Mouse (Mus musculus) megakaryocyte progenitor cell, adult 5-6 weeks (primary cell): ENCODE results near the gene Vmn1r202. TPM values are rescaled to one million over a fixed set of nuclear protein-coding genes. Genes with fewer than 3 reads are reported as not detected.
"Not testable (repeated sequence)": the region's sequence is repeated elsewhere in the genome, so short reads cannot be mapped to it uniquely, and the experiment has no call there.

ENCODE experiments used
- ATAC-seq: replicated peaks from 2 replicates; pipeline ENCODE4 v1.8.0; 2016; ENCODE audit warnings: mild to moderate bottlenecking, moderate TSS enrichment, inconsistent platforms; ENCODE audit not compliant: poor library complexity
- total RNA-seq, 2 experiments: library from RNA; stranded (forward) in 1 of 2; stranded (reverse) in 1 of 2; fragments of 157-497, 149-512 nt in 1 of 2; fragments of 200-1000 nt in 1 of 2; gene quantifications; 2 replicates each; pipeline versions ENCODE4 v1.2.3 to v1.2.4; 2015 to 2017

The Vmn1r202 gene
- total RNA-seq (2015) (not detected in 2 replicates), total RNA-seq (2017) (not detected in 2 replicates)

DNA sequence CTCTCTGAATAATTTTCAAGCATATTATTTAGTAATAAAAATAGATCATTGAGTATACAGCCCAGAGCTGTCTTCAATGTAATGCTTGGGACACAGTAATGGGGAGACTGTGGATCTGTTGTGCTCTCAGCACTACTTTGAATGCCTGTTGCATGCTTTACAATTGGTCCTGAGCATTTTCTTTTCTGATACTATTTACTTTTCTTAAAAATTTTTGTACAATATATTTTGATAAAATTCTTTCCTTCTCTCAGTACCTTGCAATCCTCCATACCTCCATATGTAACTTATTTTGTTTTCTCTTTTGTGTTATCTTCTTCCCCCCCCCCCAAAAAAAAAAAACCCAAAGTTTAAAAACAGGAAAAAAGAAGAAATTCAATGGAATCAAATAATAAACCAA lies at the start of gene Vmn1r202:
Gene Vmn1r202 (minus strand): TSS at position 101 of the 400 bp plus-strand sequence.
- ATAC-seq: no peak

DNA sequence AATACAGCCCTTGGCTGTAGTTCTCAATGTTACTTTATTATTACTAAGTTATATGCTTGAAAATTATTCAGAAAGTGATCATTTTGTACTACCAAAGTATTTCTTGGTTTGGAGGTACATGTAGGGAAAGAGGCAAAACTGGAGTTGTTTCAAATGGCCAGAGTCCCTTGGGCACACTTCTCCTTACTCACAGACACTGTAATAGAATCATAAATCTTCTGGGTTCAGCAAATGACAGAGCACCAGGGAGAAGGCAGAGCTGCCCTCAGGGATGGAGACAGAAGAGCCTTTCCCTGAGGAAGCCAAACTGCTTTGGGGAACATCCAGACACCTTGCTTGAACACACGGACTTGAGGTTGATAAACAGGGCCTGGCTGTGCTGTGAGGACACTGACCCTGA lies 47.7 kb upstream of the Vmn1r202 start, which contains the start of gene Vmn1r204:
Gene Vmn1r204 (plus strand): TSS at position 301 of the 400 bp plus-strand sequence.
- ATAC-seq: not testable (repeated sequence)

DNA sequence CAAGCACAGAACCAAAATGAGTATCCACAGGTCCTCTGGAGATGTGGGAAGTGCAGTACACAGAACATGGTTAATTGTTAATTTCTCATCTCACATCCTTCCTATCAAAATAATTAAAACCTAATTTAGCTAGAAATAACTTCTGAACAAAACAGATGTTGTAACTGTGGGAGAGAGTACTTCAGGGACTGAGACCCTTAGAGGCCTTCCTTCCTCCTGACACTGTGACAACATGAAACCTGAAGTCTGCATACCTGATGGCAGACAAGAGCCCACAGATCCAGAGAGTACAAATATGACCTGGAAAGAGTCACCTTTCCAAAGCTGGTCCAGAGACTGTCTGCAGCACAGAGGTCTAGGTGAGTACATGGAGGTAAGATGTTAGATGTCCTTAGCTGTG lies 12.6 kb upstream of the Vmn1r202 start, which contains the start of gene Vmn1r203:
Gene Vmn1r203 (plus strand): TSS at position 301 of the 400 bp plus-strand sequence.
- ATAC-seq: no peak

DNA sequence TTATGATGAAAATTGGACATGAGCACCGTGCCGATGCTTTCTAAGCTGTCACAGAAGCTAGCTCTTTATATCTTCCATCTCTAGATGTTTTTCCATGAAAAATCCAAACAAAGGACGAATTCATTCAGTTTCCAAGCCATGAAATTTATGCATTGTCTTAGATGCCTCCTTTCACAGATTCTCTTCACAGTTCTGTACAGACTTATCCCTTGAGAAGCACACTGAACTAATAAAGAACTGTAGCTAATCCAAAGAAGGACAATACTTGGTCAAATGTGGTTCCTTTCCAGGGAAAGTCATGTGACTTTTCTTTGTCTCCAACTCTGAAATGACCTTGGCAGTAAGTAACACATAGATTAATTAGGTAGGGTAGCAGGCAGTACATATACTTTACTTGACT lies 2.8 kb downstream of the Vmn1r202 start:
- ATAC-seq: no peak

DNA sequence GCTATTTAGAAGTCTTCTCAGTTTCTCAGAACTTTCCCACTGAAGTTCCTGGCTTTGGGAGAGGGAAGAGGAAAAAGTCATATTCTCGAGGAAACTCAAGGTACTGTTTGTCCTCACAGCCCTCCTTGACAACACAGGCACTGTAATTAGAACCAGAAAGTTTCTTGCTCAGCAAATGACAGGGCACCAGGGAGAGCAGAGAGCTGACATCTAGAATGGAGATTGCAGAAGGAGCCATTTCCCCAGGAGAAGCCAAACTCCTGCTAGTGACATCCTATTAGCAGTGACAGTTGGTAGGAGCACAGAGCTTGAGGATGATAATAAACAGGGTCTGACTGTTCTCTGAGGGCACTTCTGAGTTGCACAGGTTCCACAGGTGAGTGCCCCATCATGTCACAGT lies 33.6 kb downstream of the Vmn1r202 start, which contains the start of gene Vmn1r201:
Gene Vmn1r201 (plus strand): TSS at position 301 of the 400 bp plus-strand sequence.
- no peak for ATAC-seq

DNA sequence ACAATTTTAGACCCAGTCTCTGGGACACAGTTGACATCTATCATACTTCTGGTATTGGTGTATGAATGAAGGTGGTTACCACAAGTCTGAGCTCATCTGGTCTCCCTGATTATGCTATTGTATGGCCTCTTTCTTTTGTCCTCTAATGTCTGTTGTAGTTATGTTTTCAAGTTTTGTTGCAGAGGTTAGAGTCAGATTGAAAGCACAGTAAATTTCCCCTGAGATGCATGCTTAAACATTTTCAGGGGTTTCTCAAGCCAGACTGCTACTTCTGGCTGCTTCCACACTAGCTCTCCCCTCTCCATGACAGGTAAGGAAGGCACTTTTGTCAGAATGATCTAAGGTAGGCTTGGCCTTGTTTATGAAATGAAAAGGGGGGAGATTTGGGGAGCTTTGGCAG lies 50.0 kb downstream of the Vmn1r202 start:
- no peak for ATAC-seq

Other genes with a start within 250 kb of the Vmn1r202 start
- not detected in 2 replicates for gene Vmn1r195, start 234.9 kb downstream of the Vmn1r202 start, total RNA-seq (2015)
- gene Vmn1r195, start 234.9 kb downstream of the Vmn1r202 start, total RNA-seq (2017): not detected in 2 replicates
- gene Vmn1r196, start 215.5 kb downstream of the Vmn1r202 start, total RNA-seq (2015): not detected in 2 replicates
- gene Vmn1r196, start 215.5 kb downstream of the Vmn1r202 start, total RNA-seq (2017): not detected in 2 replicates
- not detected in 2 replicates for gene Vmn1r197, start 180.8 kb downstream of the Vmn1r202 start, total RNA-seq (2015)
- not detected in 2 replicates for gene Vmn1r197, start 180.8 kb downstream of the Vmn1r202 start, total RNA-seq (2017)
- not detected in 2 replicates for gene Vmn1r198, start 155.0 kb downstream of the Vmn1r202 start, total RNA-seq (2015)
- not detected in 2 replicates for gene Vmn1r198, start 155.0 kb downstream of the Vmn1r202 start, total RNA-seq (2017)
- gene Vmn1r199, start 125.6 kb downstream of the Vmn1r202 start, total RNA-seq (2015): not detected in 2 replicates
- not detected in 2 replicates for gene Vmn1r199, start 125.6 kb downstream of the Vmn1r202 start, total RNA-seq (2017)
- gene Vmn1r200, start 115.0 kb downstream of the Vmn1r202 start, total RNA-seq (2015): not detected in 2 replicates
- not detected in 2 replicates for gene Vmn1r200, start 115.0 kb downstream of the Vmn1r202 start, total RNA-seq (2017)
- not detected in 2 replicates for gene Vmn1r201, start 33.5 kb downstream of the Vmn1r202 start, total RNA-seq (2015)
- not detected in 2 replicates for gene Vmn1r201, start 33.5 kb downstream of the Vmn1r202 start, total RNA-seq (2017)
- not detected in 2 replicates for gene Vmn1r203, start 12.7 kb upstream of the Vmn1r202 start, total RNA-seq (2015)
- gene Vmn1r203, start 12.7 kb upstream of the Vmn1r202 start, total RNA-seq (2017): 0.04 TPM in 1 of 2 replicates, not detected in the other
- not detected in 2 replicates for gene Vmn1r204, start 47.8 kb upstream of the Vmn1r202 start, total RNA-seq (2015)
- not detected in 2 replicates for gene Vmn1r204, start 47.8 kb upstream of the Vmn1r202 start, total RNA-seq (2017)
- not detected in 2 replicates for gene Vmn1r205, start 87.6 kb upstream of the Vmn1r202 start, total RNA-seq (2015)
- not detected in 2 replicates for gene Vmn1r205, start 87.6 kb upstream of the Vmn1r202 start, total RNA-seq (2017)
- gene Vmn1r206, start 118.9 kb upstream of the Vmn1r202 start, total RNA-seq (2015): not detected in 2 replicates
- gene Vmn1r206, start 118.9 kb upstream of the Vmn1r202 start, total RNA-seq (2017): not detected in 2 replicates
- not detected in 2 replicates for gene Vmn1r207-ps, start 224.2 kb upstream of the Vmn1r202 start, total RNA-seq (2015)
- gene Vmn1r207-ps, start 224.2 kb upstream of the Vmn1r202 start, total RNA-seq (2017): not detected in 2 replicates